Mouse (Mus musculus) brain, embryonic 18.5 days (tissue): ENCODE measurements around the gene Gm21885.

Experiments
- DNase-seq: peaks from one replicate; pipeline ENCODE4 v3.0.0-alpha.2; 2012; ENCODE audit warnings: low read depth, low spot score

Gene Gm21885

DNA sequence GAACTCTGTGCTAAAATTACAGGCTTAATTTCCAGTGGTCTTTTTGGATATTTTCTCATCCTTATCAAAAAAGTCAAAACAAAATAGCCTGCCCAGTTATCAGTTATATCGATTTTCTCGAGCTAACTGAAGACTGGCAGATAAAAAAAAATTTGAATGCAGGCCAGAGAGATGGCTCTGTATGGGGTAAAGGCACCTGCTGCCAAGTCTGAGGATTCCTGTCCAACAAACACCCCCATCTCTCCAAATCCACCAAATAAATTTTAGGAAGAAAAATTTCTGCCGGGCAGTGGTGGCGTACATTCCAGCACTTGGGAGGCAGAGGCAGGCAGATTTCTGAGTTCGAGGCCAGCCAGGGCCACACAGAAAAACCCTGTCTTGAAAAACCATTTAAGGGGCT is 36.4 kb downstream of the Gm21885 start:
- DNase-seq, result no peak

GRCm38 (mm10) chr11:94320969-94321930 is 39.6 kb downstream of the Gm21885 start:
- DNase-seq, result no peak

- DNase-seq, result peak; percentile 88
Observed at GRCm38 (mm10) chr11:94321931-94322400, 40.3 kb downstream of the Gm21885 start, which contains the start of gene Luc7l3. Gene Luc7l3 (minus strand): TSS chr11:94321988.

GRCm38 (mm10) chr11:94322636-94323035 is 41.0 kb downstream of the Gm21885 start:
- DNase-seq, result no peak

DNA sequence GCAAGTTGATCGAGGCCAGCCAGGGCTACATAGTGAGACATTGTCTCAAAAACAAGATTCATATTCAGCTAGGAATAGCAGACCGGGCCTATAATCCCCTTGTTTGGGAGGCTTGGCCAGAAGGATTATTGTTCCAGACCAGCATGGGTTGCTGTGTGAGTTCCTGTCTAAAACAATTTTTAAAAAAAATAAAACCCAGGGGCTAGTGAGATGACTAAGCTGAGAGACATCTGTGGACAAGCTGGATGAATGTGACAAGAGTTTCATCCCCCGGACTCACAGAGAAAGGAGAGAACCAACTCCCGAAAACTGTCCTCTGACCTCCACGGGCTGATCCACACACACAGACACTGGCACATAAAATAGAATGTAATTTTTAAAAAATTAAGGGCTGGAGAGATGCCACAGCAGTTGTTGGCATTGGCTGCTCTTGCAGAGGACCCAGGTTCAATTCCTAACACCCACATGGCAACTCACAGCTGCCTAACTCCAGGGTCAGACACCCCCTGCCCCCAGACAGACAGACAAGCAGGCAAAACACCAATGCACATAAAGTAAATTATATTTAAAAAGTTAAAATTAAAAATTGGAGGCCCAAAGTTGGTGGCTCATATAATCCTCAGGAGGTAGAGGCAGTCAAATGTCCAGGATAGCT is 41.7 kb downstream of the Gm21885 start:
- DNase-seq, result no peak

DNA sequence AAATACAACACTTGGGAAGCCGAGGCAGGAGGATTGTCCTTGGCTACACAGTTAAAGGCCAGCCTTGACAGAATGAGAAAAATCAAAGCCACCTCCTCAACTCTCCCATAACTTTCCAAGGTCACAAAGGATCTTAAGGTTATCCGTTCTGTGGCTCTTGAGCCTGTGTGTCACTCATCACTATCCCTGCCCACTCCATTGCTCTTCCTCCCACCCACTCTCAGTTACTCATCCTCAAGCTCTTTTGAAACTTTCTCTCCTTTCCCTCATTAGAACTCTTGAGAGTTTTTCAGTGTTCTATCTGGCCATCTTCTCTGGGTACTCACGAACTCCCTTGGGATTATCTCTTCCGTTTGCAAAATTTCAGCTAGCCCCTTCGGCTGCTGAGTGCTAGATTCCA is 42.9 kb downstream of the Gm21885 start:
- no peak for DNase-seq

- DNase-seq, result no peak
Observed at GRCm38 (mm10) chr11:94326961-94327411, 45.3 kb downstream of the Gm21885 start.

- peak; percentile 88 for DNase-seq
Observed at GRCm38 (mm10) chr11:94327693-94328643, 46.3 kb downstream of the Gm21885 start, which contains the start of gene Ankrd40. Gene Ankrd40 (plus strand): TSS chr11:94328001.

DNA sequence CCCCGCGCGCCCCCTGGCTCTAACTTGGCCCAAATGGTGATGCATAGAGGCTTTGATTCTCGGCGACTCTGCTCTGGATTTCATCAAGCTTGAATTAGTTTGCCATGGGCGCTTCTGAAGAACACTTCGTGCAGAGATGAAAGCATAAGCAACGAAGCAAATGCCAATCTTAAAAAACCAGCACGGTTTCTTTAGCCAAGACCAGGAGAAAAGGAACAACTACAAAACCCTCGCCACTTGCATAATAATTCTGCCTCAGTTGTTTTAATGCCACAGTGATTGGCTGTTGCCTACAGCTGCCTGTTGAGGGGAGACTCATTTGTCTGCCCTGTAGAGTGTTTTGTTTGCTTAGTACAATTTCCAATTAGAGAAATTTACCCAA is 47.0 kb downstream of the Gm21885 start:
- DNase-seq, result no peak

DNA sequence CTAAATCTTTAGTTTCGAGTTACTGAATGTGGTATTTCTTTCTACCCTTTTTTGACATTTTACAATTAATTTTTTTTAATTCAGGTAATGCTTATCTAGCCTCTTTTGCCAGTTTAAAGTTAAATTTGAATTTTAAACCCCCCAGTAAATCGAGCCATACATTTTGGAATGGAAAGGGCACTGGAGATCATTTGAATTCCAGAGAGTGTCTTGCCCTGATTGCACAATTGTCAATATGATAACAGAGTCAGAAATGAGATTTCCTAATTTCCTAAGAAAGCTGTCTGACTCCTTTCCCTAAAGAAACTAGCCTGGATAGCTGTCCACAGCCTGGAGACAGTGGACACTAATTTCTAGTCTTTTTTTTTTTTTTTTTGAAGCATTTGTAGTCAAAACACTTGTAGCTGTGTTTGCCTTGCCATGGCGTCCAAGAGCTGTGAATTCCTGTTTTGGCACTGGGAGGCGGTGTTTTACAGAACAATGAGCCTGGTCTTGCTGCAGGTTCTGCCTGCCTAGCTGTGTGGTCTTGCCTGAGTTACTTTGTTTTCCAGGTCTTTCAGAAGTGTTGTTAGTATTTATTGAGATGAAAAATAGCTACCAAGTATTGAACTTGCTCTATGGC is 47.7 kb downstream of the Gm21885 start:
- DNase-seq, result no peak

- DNase-seq, result no peak
Observed at GRCm38 (mm10) chr11:94330211-94330610, 48.5 kb downstream of the Gm21885 start.

- no peak for DNase-seq
Observed at GRCm38 (mm10) chr11:94332726-94333125, 51.1 kb downstream of the Gm21885 start.

GRCm38 (mm10) chr11:94334386-94334968 is 52.8 kb downstream of the Gm21885 start:
- DNase-seq, result no peak
